Mouse (Mus musculus) lung, postnatal 25 days (tissue): ENCODE results near the gene Trhr2.

Experiments used
- DNase-seq: peaks from one replicate; pipeline ENCODE4 v3.0.0; 2022; ENCODE audit warnings: low spot score

Trhr2 gene

DNA sequence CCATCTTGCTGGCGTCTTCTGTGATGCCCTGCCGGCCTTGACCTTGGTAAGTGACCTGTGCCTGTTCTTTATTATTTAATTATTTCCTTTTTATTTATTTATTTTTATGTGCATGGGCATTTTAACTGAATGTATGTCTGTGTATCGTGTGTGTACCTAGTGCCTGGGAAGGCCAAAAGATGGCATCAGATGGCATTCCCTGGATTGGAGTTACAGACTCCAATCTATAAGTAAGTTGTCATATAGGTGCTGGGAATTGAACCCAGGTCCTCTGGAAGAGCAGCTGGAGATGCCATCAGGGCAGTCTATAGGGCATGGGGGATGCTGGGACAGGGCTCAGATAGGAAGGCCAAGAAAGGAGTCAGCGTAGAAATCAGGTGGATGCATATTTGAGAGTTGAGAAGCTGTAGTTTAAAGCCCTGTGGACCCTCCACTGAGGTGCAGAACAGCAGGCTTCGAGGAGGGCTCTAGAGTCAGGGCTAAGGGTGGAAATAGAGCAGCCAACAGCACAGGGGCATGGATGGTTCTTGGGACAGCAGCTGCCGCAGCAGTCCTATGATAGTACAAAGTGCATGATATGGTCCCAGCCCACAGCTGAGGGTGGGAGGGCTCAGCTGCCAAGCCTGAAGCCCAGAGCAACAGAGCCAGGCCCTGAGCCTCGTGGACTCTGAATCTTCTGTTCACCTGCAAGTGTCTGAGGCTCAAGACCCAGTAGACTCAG, at the start of gene Trhr2:
Gene Trhr2 (minus strand): TSS at position 51 of the 721 bp plus-strand sequence.
- DNase-seq: no peak

DNA sequence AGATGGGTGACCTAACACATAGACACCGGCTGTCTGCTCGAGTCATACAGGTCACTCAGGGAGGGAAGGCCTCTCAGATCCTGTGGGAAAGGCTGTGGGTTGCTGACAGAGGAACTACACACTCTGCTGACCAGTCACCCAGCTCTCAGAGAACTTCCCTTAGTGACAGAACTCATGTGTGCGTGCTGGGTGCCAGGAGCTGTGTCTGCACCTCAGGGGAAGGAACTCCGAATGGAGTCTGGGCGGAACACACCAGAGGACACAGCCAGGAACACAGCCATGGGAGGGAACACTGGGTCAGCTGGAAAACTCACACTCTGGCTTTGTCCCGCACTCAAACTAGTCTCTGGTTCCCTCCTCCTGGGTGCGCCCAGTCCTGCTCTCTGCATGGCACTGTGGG, 47.1 kb upstream of the Trhr2 start:
- no peak for DNase-seq

DNA sequence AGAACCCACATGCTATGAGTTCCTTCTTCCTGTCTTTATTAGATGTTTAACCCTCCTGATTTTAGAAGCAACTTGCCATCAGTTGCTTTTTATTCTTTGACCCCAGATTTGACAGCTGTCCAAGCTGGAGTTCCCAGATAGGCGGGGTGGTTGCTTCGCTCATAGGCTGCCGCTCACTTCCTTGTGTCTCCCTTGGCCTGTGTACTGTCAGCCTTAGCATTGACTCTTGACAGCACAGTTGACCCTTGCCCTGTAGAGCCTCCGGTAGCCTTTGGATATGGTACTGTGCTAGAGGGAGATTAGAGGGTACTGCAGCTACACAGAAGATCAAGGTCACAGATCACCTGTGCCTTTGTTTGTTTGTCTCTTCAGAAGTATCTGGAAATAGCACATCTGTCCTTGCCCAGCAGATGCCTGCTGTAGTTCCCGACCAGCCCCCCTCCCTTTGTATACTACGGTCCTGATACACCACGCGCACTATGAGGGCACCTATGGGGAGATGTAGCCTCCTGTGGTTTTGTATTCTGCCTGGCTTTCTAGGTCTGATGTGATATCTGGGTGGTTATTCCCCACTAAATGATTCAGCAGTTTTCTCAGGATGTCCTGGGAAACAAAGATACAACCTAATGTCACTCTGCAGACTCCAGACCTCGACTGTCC, 44.7 kb upstream of the Trhr2 start:
- no peak for DNase-seq

DNA sequence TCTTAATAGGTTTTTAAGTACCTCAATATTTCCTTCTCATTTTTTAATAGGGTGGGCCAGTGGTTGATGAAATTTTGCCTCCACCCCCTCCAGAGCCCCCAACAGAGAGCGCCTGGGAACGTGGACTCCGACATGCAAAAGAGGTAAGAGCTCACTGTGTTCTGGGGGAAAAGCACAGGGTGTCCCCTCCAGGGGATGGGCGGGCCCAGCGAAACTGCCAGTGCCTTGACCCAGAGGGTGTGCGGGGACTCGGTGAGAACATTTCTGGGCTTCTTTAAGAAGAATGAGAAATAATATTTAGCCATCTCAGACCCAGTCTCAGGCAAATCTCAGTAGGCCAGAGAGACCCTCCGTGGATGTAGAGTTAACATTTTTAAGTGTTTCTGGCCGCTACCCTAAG, 37.6 kb upstream of the Trhr2 start:
- DNase-seq: no peak

DNA sequence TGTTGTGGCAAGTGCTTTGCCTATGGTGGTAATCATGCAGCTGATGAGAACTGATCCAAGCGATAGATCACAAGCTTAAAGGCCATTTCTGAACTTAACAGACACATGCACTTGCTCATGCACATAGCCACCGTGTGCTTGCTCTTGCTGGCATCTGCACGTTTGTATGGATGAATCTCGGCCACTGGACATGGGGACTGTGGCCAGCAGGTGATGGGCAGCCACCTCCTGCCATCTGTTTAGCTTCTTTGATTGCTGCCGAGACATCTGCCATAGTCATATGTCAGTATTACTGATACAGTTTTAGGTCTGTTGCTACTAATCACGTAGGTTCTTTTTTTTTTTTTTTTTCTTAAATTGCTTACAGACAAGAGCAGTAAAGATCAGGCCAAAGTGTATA, 34.7 kb upstream of the Trhr2 start:
- DNase-seq: no peak

DNA sequence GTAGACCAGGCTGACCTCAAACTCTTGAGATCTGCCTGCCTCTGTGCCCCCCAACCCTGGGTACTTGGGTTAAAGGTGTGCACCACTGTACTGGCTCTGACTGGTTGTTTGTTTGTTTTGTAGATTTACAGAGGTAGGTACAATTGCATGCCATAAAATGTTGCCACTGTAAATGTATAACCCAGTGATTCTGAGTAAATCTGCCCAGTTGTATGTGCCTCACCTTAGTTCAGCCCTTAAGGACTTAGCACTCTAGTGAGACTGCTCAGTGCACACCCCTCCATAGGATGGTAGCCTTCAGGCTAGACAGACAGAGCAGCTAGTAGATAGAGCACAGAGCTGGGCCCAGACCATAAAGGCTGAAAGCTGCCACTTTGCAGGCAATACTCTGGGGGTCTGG, 33.2 kb upstream of the Trhr2 start:
- DNase-seq: no peak

DNA sequence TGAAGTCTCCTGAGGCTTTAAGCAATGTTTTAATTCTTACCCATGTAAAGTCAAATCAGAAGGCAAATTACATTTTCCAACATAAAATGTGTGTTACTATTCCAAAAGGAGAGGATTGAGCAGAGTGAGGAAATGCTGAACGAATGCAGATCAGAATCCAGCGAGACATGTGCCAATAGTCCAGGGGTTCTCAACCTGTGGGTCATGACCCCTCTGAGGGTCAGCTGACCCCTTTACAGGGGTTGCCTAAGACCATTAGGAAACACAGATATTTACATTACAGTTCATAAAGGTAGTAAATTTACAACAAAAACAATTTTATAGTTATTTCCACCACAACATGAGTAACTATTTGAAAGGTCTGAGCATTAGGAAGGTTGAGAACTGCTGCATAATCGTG, 30.2 kb upstream of the Trhr2 start:
- no peak for DNase-seq

DNA sequence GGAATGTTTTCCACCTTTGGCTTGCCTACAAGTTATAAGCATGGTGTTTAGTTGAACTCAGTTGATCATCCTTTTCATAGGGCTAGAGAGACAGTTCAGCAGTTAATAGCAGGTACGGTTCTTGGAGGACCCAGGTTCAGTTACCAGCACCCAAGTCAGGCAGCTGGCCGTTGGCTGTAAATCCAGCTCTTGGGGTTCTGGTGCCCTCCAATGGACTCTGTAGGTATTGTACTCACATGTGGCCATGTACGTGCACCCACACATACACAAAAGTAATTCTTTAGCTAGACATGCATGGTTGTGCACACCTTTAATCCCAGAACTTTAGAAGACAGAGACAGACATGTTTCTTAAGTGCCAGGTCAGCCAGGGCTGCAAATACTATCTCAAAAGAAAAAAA, 28.8 kb upstream of the Trhr2 start:
- DNase-seq: no peak

DNA sequence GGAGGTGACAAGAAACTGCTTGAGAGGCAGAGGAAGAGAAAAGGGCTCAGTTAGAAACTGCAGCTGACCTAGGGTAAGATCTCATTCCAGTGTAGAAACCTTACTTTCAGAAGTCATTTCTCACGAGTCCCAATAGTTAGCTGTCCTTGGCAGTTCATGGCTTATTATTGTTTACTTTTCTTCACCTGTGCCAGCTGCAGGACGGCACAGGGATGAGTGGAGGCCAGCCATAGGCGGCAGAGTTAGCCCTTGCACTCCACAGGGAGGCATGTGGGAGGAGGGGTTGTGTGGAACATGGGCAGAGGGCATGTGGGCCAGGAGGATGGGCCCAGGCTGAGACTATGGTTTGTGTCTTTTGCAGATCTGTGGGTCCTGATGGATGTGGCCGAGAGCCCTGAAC, 22.5 kb upstream of the Trhr2 start:
- no peak for DNase-seq

DNA sequence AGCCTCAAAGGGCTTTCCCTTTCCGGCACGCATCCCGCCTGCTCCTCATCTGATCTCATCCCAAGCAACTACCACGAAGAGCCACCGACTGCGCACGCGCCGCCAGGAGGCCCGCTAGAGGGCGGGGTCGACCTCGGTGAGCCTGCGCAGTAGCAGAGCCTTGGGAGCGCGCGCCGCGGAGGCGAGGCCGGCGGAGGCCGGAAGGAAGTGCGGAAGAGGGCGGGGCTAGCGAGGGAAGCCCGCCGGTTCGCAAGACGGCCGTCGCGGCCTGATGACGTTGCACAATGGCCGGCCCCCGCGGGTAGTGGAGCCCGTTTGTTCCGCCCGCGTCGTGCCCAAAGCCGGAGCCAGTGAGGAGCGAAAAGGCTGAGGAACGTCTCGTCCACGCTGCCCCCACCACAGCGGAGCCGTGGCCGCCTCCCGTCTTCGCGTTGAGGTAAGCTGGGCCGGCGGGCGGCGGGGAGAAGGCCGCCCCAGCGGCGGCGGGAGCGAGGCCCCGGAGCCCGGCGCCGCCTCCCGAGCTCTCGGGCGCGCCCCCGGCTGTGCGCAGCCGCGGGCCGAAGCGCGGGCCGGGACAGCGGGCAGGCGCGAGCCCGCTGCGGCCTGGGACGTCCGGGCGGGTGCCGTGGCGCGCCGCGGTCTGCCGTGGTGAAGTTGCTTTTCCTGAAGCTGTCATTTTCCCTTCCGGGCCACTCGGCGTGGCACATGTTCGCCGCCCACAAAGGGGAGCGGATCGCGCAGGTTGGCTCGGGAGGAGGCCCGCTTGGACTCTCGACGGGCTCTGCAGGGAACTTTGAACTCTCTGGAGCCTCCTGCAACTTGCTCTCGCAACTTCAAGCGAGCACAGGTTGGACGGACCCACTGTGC, 16.1 kb upstream of the Trhr2 start, which contains the start of gene Zc3h18:
Gene Zc3h18 (plus strand): TSS at position 245 of the 867 bp plus-strand sequence.
- peak; percentile 99 for DNase-seq

DNA sequence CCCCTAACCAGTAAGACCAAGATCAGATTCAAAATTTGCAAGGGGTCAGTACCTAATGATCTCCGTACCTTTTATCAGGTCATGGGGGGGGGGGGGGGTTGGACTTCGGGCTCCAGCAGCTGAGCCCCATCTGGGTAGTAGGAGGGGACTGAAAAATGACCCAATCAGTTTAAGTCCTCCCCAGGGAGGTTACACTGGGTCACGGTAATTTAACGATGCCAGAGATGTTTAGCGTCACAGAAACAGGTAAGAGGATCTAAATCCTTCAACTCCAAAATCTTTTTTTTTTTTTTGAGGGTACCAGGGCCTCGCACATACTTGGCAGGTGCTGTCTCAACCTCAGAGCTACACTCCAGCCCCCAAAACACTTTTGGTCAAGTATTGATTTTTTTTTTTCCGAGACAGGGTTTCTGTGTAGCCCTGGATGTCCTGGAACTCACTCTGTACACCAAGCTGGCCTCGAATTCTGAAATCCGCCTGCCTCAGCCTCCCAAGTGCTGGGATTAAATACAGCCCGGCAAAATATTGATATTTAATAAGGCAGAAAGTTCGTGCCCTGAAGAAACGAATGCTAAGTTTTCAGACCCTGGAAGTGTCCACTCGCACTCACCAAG, 15.3 kb upstream of the Trhr2 start:
- DNase-seq: no peak

DNA sequence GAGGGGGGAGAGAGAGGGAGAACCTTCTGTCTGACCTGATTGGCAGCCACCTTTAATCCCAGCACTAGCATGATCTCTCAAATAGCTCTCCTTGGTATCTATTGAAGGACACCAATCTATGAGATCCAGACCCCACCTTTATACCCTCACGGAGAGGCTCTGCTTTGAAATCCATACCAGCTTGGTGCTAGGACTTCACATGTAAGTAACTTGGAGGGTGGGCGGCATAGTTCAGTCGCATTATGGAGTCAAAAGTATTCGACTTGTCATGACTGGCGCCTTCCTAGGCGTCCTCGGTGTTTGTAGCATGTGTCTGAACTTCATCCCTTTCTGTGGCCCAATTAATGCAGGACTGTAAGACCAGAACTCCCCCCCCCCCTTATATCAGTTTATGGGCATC, 14.8 kb upstream of the Trhr2 start:
- DNase-seq: no peak

DNA sequence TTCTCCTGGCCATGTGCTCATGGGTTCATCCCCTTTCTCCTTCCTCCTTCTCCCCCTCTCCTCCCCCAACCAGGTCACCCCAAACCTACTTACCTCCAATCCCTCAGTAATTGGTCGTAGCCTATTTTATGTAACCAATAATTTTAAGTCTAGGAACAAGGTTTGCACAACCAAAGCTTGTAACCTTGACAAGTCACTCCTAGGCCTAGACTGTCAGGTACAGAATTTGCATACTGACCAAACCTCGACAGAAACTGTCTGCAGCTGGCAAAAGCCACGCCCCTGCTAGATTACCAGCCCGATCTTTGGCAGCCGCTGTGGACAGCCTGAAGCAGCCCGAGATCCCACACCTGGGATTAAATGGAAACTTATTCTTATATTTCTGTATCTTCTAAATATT, 11.2 kb upstream of the Trhr2 start:
- DNase-seq: no peak

DNA sequence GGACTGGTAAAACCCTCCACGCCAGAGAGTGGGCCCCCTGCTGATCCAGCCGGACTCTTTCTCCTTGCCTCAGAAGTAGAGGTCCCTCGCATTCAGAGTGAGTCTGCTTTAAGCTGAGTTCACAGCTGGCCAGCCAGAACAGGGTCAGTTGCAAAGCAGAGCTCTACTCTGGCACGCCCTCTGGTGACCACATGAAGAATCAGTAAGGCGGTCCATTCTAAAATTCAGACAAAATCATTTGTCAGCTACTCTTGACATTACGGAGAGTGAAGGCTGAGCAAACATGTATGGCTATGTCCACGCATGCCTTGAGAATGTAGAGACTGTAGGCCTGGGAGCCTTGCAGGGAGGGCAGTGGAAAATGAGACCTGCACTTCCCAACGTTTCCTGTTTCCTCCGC, 9.1 kb upstream of the Trhr2 start:
- DNase-seq: peak; percentile 83

DNA sequence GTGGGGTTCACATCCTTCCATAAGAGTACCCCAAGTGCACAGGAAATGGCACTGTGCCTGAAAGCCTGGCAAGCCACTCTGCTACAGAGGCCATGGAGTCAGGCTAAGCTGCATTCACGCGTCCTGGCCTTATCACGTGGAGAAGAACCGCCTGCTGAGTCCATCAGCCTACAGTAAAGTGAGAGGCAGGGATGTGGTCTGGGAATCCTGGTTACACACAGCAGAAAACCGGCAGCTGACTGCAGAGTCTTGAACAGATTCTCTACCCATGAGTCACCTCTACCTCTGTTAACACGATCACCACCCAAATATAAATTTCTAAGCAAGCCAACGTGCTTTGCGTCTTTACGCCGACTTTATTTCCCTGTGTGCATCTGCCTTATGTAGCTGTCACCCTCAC, 7.9 kb upstream of the Trhr2 start:
- no peak for DNase-seq

DNA sequence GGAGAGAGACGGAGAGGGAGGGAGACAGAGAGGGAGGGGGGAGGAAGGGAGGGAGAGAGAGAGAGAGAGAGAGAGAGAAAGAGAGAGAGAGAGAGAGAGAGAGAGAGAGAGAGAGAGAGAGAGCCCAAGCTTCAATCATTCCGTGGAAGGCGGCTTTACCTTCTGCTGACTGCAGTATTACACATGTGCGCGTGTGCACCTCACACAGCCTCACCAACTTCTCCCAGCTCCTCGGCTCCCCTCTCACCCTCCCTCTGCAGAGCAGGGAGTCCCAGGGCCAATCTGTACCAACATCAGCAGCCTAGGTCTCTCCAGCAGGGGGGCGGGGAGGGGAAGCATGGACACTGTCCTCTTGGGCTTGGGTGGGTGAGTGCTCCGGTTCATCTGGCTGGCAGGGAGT, 2.4 kb upstream of the Trhr2 start:
- DNase-seq: no peak

DNA sequence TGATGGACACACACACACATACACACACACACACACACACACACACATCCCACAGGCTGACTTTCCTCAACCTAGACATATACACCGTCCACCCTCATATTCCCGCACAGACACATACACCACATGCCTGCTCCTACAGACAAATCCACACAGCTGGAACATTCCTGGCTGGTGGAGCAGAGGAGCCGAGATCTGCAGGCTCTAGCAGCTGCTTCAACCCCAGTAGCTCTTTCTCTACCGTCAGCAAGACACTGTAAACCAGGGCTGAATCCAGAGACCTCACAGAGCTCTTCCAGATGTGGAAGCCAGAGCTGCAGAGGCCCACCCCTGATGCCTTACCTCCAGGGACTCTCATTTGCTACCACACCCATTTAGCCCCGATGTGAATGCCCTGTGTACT, 1.7 kb upstream of the Trhr2 start:
- no peak for DNase-seq

DNA sequence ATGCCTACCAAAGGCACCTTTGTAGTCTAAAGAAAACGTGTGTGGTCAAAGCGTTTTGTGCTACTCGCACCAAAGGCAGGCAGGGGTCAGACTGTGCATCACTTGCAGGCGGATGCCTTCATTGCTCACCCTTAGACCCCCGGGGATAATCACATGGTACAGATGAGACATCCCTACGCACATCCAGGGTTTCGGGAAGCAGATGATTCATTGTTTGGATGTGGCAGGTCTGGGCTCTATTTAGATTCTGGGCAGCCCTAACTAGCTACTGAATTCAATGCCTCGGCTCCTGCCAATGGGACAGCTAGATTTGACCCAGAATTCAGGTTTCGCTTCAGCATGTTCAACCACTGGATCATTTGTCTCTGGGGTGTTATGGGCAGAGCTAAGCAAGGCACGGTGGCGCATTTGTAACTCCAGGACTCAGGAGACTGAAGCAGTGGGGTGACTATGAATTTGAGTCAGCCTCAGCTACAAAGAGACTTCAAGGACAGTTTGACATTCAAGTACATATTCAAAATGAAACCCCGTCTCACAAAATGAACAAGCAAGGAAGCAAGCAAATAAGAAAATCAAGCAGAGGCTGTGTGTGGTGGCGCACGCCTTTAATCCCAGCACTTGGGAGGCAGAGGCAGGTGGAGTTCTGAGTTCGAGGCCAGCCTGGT, 1.3 kb downstream of the Trhr2 start:
- no peak for DNase-seq

DNA sequence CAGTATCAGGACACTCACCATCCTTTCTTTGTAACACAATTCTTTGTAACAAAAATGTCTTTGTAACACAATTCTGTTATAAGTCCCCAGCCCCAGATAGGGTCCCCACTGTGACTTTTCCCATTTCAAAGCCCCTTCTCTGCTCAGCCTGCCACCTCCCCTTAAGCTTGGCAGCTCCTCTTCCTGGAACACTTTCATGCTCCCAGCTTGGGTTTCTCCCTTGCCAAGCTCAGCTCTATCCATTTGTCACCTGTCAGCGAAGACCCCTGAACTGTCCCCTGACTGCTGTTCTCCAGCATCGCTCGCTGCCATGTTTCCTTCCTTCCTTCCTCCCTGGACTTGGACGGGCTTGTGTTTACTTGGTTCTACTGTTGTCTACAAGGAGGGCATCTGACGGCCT, 2.9 kb downstream of the Trhr2 start:
- no peak for DNase-seq

DNA sequence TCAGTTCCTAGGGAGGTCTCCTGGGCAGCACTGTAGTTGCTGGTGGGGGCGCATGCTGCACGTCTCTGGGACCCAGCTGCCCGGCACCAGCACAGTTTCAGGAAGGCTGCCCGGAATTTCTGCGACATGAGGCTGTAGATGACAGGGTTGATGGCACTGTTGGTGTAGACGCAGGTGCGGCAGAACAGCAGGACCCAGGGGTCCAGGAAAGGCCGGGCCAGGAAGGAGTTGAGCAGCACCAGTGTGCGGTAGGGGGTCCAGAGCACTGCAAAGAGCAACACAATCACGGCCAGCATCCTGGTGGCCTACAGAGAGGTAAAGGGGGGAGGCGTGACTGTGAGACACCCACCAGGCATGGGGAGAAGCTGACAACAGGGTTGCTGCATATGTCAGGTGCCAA, 3.3 kb downstream of the Trhr2 start:
- DNase-seq: no peak

DNA sequence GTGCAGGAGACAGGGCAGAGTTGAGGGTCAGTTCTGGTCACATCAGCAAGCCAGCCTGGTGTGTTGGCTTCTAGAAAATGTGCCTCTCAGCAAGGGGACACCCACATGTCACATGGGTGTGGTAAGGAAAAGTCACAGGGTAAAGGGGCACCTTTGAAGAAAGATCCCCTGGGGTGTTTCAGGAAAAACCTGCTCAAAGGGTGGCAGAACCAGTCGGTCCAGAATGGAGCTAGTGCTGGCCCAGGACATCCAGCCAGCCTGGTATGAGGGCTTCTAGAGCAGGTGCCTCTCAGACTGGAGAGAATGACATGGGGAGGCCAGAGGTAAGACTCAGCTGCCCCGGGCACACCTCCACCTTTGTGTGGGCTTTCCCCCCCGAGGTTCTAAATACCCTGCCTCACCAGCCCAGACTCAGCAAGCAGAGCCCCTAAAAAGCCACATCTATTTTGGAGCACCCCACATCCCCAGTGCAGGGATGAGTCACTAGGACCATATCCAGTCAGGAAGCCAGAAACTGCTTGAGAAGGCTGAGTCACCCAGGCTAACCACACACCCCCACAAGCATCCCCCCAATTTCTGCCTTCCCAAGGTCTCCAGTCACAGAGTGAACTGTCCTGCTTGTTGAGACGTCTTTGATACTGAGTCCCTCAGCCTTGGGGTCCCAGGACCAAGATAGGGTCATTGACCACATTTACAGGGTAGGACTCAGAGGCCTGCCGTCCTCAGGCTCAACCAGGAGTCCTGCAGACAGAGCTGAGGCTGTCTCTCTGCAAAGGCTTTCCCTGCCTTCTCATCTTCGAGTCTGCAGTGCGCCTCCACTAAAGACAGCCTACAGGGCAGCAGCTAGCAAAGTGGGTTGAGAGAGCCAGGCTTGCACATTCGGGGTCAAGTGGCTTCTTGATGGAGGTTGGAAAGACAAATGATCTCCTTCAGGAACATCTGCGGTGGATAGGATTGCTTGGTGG, 4.6 kb downstream of the Trhr2 start:
- DNase-seq: no peak
